Mouse (Mus musculus) Muller cell, postnatal 12 days (primary cell): ENCODE measurements around the gene Utp11.

Experiments
- DNase-seq: peaks from one replicate; pipeline ENCODE4 v3.0.0-alpha.2; 2015; ENCODE audit errors: inconsistent ontology term

Gene Utp11

GRCm38 (mm10) chr4:124632856-124633255, 60.5 kb downstream of the Utp11 start:
- DNase-seq, result no peak

GRCm38 (mm10) chr4:124631456-124631855, 61.9 kb downstream of the Utp11 start:
- DNase-seq, result no peak
